11 mouse cellular contexts compared by ENCODE assay signal in the genomic region with DNA sequence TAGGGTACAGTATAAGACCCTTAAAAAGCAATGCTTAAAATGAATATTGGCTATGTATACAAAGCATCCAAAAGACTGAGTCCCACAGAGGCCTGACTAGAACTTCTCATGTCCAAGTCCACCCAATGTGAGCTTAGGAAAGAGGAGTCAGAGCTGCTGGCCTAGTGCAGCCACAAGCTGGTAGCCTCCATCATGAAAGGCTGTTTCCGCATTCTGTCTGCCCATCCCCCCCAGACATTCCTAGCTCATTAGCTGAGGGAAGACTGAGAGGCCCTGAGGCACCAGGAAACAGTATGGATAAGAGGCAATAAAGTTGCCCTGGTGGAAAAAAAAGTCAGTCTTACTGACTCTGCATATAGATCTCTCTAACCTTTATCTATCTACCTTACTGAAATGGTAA. TPM values are rescaled to one million over a fixed set of nuclear protein-coding genes. Genes with fewer than 3 reads are reported as not detected.
DNase-seq lines count a peak whose midpoint lies in the region; ATAC-seq lines count a peak whose summit lies in the region.
"Had no signal": no experiment of that assay in that cellular context is flagged by ENCODE, and none has a peak within 500 bp of the region (broad histone marks: within the 10 kb centered on the region; RNA-seq: fewer than 3 reads in every experiment).

No protein-coding gene starts in this region.

- intact Hi-C loops in left cerebral cortex, postnatal 36 days (cut with DNase I): no loop called here

- peak overlapping the region; percentile 62; the same call in 1 of the 2 replicates for H3K9ac ChIP-seq in heart, embryonic 13.5 days
- no peak overlapping the region for H3K9ac ChIP-seq in neural tube, embryonic 14.5 days (replicated peaks; ENCODE audit: low read depth, low read length)
- H3K9ac ChIP-seq in neural tube, embryonic 15.5 days (replicated peaks): no peak overlapping the region
- no peak overlapping the region for H3K9ac ChIP-seq in embryonic facial prominence, embryonic 11.5 days (replicated peaks; ENCODE audit: low read length)
- H3K9ac ChIP-seq: forebrain, embryonic 15.5 days; limb, embryonic 15.5 days had no signal

- no peak overlapping the region for H3K4me3 ChIP-seq in heart, embryonic 13.5 days
- no peak overlapping the region for H3K4me3 ChIP-seq in neural tube, embryonic 14.5 days (ENCODE audit: low read depth, low read length)
- H3K4me3 ChIP-seq in neural tube, embryonic 15.5 days (replicated peaks): no peak overlapping the region
- H3K4me3 ChIP-seq in embryonic facial prominence, embryonic 11.5 days (ENCODE audit: low read depth, low read length): no peak overlapping the region
- H3K4me3 ChIP-seq: forebrain, embryonic 15.5 days; limb, embryonic 15.5 days had no signal

- no peaks in the 10 kb centered on the region for H3K9me3 ChIP-seq in heart, embryonic 13.5 days
- H3K9me3 ChIP-seq in neural tube, embryonic 14.5 days (ENCODE audit: control insufficient read depth, low read length): no peaks in the 10 kb centered on the region
- no peaks in the 10 kb centered on the region for H3K9me3 ChIP-seq in neural tube, embryonic 15.5 days (replicated peaks)
- no peaks in the 10 kb centered on the region for H3K9me3 ChIP-seq in embryonic facial prominence, embryonic 11.5 days (replicated peaks; ENCODE audit: control insufficient read depth, low read length)
- H3K9me3 ChIP-seq: forebrain, embryonic 15.5 days; limb, embryonic 15.5 days had no signal

- ATAC-seq in heart, embryonic 13.5 days (ENCODE audit: extremely low read depth, insufficient number of reproducible peaks, low FRiP score, low TSS enrichment): no peak
- ATAC-seq in neural tube, embryonic 14.5 days (ENCODE audit: low read depth): peak; percentile 28; the same call in 1 of the 2 replicates
- ATAC-seq in neural tube, embryonic 15.5 days (ENCODE audit: low FRiP score): no peak
- peak; percentile 60; the same call in 1 of the 2 replicates for ATAC-seq in embryonic facial prominence, embryonic 11.5 days (replicated peaks; ENCODE audit: insufficient number of reproducible peaks, low FRiP score, low TSS enrichment, low read depth)
- ATAC-seq: forebrain, embryonic 15.5 days had no signal

- no peak for DNase-seq in heart, adult 18-20 months
- peak; percentile 75 for DNase-seq in embryonic facial prominence, embryonic 11.5 days (ENCODE audit: low spot score)
- peak; percentile 40 for DNase-seq in retina, postnatal 1 day
- no peak for DNase-seq in left cerebral cortex, postnatal 36 days (ENCODE audit: low spot score in 2 of 2)
- no peak for DNase-seq in adrenal gland, postnatal 14 days
- DNase-seq: cerebellum, postnatal 36 days had no signal

- H3K36me3 ChIP-seq in heart, embryonic 13.5 days: peaks cover 71% of the 10 kb centered on the region
- no peaks in the 10 kb centered on the region for H3K36me3 ChIP-seq in neural tube, embryonic 14.5 days (ENCODE audit: control insufficient read depth, insufficient read depth, low read length)
- 0 out of 2 replicates have a peak, but pooled peaks cover 3% of the 10 kb centered on the region for H3K36me3 ChIP-seq in neural tube, embryonic 15.5 days
- no peaks in the 10 kb centered on the region for H3K36me3 ChIP-seq in embryonic facial prominence, embryonic 11.5 days (replicated peaks; ENCODE audit: control insufficient read depth, insufficient read depth, low read depth, low read length)
- H3K36me3 ChIP-seq: forebrain, embryonic 15.5 days; limb, embryonic 15.5 days had no signal

- H3K27me3 ChIP-seq in heart, embryonic 13.5 days (replicated peaks): no peaks in the 10 kb centered on the region
- no peaks in the 10 kb centered on the region for H3K27me3 ChIP-seq in neural tube, embryonic 14.5 days (ENCODE audit: control insufficient read depth, insufficient read depth, low read length)
- no peaks in the 10 kb centered on the region for H3K27me3 ChIP-seq in neural tube, embryonic 15.5 days (replicated peaks)
- H3K27me3 ChIP-seq in embryonic facial prominence, embryonic 11.5 days (ENCODE audit: control insufficient read depth, insufficient read depth, low read length): no peaks in the 10 kb centered on the region
- H3K27me3 ChIP-seq: forebrain, embryonic 15.5 days; limb, embryonic 15.5 days had no signal

- 15% methylated on average over 1 of the region's 1 CpGs for WGBS in heart, embryonic 13.5 days
- WGBS in neural tube, embryonic 14.5 days: 12% methylated on average over 1 of the region's 1 CpGs
- 29% methylated on average over 1 of the region's 1 CpGs for WGBS in neural tube, embryonic 15.5 days
- WGBS in embryonic facial prominence, embryonic 11.5 days: 15% methylated on average over 1 of the region's 1 CpGs

- peaks cover 77% of the 10 kb centered on the region for H3K4me1 ChIP-seq in heart, embryonic 13.5 days
- H3K4me1 ChIP-seq in neural tube, embryonic 14.5 days (ENCODE audit: control insufficient read depth, insufficient read depth, low read length): no peaks in the 10 kb centered on the region
- H3K4me1 ChIP-seq in neural tube, embryonic 15.5 days: no peaks in the 10 kb centered on the region; the same call in 1 of the 2 replicates
- H3K4me1 ChIP-seq in embryonic facial prominence, embryonic 11.5 days (ENCODE audit: control insufficient read depth, insufficient read depth, low read length): no peaks in the 10 kb centered on the region
- H3K4me1 ChIP-seq: forebrain, embryonic 15.5 days; limb, embryonic 15.5 days had no signal

- H3K4me2 ChIP-seq in heart, embryonic 13.5 days: peak overlapping the region; percentile 18; the same call in 1 of the 2 replicates
- no peak overlapping the region for H3K4me2 ChIP-seq in neural tube, embryonic 14.5 days (ENCODE audit: low read depth, low read length)
- H3K4me2 ChIP-seq in neural tube, embryonic 15.5 days: no peak overlapping the region
- H3K4me2 ChIP-seq in embryonic facial prominence, embryonic 11.5 days (ENCODE audit: low read depth, low read length): no peak overlapping the region
- H3K4me2 ChIP-seq: forebrain, embryonic 15.5 days; limb, embryonic 15.5 days had no signal

- peak overlapping the region; percentile 76 for H3K27ac ChIP-seq in heart, embryonic 13.5 days (replicated peaks)
- H3K27ac ChIP-seq in neural tube, embryonic 14.5 days (ENCODE audit: low read depth, low read length): no peak overlapping the region
- H3K27ac ChIP-seq in neural tube, embryonic 15.5 days (replicated peaks): no peak overlapping the region
- H3K27ac ChIP-seq in embryonic facial prominence, embryonic 11.5 days (replicated peaks; ENCODE audit: low read depth, low read length): no peak overlapping the region
- H3K27ac ChIP-seq: forebrain, embryonic 15.5 days; limb, embryonic 15.5 days had no signal

RNA-seq across cellular contexts. Expression of a gene that starts 13.4 kb away (rescaled TPM):
- polyA plus RNA-seq in heart, embryonic 13.5 days (2015; fragmentation: Nextera tagmentation; extraction: Ambion mirVana): 686 and 787 TPM in 2 replicates
- total RNA-seq in heart, adult 18-20 months (2021): 100 to 1,000 TPM; 154 to 168 TPM
- 58.4 and 79.3 TPM in 2 replicates for polyA plus RNA-seq in neural tube, embryonic 14.5 days (2014; fragmentation: Nextera tagmentation; extraction: Ambion mirVana)
- polyA plus RNA-seq in neural tube, embryonic 15.5 days (2015; fragmentation: Nextera tagmentation; extraction: Ambion mirVana): 80.6 and 84.9 TPM in 2 replicates
- 57.5 and 60.0 TPM in 2 replicates for polyA plus RNA-seq in embryonic facial prominence, embryonic 11.5 days (2014; fragmentation: Nextera tagmentation; extraction: Ambion mirVana)
- 10 to 100 TPM; 29.1 to 32.9 TPM for total RNA-seq in left cerebral cortex, postnatal 36 days (2021)
- total RNA-seq in adrenal gland, postnatal 14 days (2021): 84.3 and 84.6 TPM in 2 replicates

Comparison
In these comparisons a context has a peak if more than half of its experiments do, and no peak if none do; other contexts are left out.
1. ATAC-seq: peak in neural tube, embryonic 14.5 days (single experiment) and embryonic facial prominence, embryonic 11.5 days (single experiment); none in heart, embryonic 13.5 days (single experiment) and neural tube, embryonic 15.5 days (single experiment).
2. DNase-seq: peak in embryonic facial prominence, embryonic 11.5 days (single experiment) and retina, postnatal 1 day (single experiment); none in heart, adult 18-20 months (0 of 2), left cerebral cortex, postnatal 36 days (0 of 2) and adrenal gland, postnatal 14 days (single experiment).